Mouse (Mus musculus): ENCODE data around the gene Evpl.

Gene Evpl

DNA sequence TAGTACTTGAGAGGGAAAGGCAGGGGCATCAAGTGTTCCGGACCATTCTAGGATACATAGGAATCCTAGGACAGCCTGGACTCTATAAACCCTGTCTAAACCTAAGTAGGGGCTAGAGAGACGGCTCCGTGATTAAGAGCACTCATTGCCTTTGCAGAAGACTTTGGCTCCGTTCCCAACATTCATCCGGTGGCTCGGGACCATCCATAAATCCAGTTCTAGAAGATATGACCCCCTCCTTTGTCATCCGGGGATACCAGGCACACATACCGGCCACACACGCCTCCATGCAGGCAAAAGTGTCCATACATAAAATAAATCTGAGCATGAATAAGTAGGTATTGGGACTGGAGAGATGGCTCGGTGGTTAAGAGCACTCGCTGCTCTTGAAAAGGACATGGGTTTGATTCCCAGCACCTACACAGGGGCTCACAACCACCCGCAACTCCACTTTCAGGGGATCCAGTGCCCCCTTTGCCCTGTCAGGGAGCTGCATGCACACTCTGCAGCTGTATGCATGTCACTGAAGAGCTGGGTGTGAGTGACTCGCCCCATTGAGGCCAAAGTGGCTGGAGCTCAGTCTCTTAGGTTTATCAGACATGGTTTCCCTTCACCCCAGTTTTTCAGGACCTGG, 23.9 kb downstream of the Evpl start:
- 90% methylated on average over 13 of the region's 13 CpGs for WGBS

DNA sequence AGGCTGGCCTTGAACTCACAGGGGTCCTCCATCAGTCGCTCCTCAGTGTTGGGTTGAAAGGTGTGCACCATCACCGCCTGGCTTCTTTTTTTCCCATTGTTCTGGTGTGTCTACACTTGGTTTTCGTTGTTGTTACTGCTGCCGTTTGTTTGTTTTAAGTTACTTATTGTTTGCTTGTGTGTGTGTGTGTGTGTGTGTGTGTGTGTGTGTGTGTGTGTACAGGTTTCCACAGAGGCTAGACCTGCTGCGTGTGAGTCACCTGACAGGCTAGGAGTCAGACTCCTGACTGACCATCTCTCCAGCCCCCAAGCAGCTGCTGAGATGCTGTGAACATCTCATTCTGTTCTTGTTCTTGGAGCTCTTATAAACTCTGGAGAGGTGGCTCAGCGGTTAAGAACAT, 25.0 kb downstream of the Evpl start:
- WGBS, result 90% methylated on average over 6 of the region's 6 CpGs

GRCm38 (mm10) chr11:116210696-116211095, 27.2 kb downstream of the Evpl start:
- 79% methylated on average over 5 of the region's 5 CpGs for WGBS

- WGBS, result 87% methylated on average over 8 of the region's 8 CpGs
These were observed 28.6 kb downstream of the Evpl start for GRCm38 (mm10) chr11:116209257-116209656.

GRCm38 (mm10) chr11:116208660-116209059, 29.2 kb downstream of the Evpl start:
- 89% methylated on average over 3 of the region's 3 CpGs for WGBS

DNA sequence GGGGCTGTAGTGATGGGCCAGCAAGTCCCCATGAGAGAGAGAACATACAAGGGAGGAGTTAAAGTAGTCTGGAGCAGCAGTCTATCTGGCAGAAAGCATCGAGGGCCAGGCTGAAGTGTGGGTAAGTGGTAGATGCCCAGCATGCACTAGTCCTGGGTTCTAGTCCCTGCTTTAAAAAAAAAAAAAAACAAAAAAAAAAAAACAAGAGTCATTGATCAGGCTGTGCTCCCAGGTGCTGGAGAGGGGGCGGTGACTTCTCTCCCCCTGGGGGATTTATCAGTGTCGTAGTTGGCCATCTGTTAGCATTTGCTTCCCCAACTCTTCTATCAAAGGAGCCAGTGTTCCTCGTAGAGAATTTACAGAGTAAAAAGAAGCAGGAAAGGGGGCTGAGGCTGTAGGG, 31.2 kb downstream of the Evpl start:
- WGBS, result 74% methylated on average over 4 of the region's 4 CpGs

DNA sequence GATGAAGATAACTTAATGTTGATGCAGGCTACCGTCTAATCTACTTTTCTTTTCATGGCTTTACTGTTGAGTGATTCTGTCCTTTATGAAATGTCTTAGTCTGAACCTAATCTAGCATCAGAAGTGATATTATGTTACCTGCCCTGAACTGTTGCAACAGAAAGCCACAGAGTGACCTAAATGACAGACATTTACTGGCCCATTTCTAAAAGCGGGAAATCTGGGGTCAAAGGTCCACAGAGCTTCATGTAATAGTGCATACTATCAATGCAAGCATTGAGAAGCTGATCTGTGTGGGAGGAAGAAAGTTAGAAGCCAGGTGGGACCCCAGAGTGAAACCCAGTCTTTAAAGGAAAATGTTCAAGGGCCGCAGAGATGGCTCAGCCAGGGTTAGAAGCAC, 34.7 kb downstream of the Evpl start:
- WGBS, result 97% methylated on average over 3 of the region's 3 CpGs

- 96% methylated on average over 2 of the region's 2 CpGs for WGBS
These were observed 36.7 kb downstream of the Evpl start for GRCm38 (mm10) chr11:116201151-116201550.

- under 1% methylated on average over 62 of the region's 62 CpGs for WGBS
These were observed 39.0 kb downstream of the Evpl start, which contains the start of the genes Ten1 and Acox1 for GRCm38 (mm10) chr11:116198639-116199531. Ten1 (plus strand) TSS chr11:116198855. Acox1 (minus strand) TSS chr11:116199045.

- WGBS, result 7% methylated on average over 13 of the region's 13 CpGs
These were observed 39.7 kb downstream of the Evpl start for GRCm38 (mm10) chr11:116198132-116198531.

DNA sequence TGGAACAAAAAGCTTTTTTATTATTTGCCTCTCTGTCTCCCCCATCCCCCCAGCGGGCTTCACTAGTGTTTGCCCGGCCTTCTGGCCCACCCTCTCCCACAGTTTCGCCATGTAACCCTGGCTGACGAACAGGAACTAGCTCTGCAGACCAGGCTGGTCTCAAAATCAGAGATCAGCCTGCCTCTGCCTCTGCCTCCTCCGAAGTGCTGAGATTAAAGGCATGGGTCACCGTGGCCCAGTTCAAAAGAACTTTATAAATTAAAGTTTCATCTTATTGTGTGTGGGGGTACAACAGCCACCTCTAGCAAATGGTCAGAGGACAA, 40.3 kb downstream of the Evpl start:
- 81% methylated on average over 6 of the region's 6 CpGs for WGBS

- WGBS, result 91% methylated on average over 18 of the region's 18 CpGs
These were observed 40.9 kb downstream of the Evpl start for GRCm38 (mm10) chr11:116196866-116197583.

- 81% methylated on average over 3 of the region's 3 CpGs for WGBS
These were observed 41.5 kb downstream of the Evpl start for GRCm38 (mm10) chr11:116196336-116196735.

DNA sequence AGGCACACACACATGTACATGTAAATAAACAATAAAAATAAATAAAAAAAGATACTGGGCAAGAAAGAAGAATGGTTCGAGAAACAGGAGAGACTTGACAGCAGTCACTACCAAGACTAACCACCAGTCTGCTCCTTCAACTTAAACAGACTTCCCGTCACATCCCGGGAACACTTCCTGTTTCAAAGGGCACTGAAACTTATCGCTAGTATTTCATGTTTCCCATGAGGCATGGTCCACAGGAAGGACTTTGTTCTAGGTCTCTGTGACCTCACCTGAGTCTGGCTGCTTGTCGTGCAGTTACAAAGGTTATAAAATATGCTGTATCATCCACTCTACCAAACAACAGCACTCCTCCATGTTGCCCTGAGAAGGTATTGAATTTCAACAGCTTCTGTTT, 42.6 kb downstream of the Evpl start:
- 66% methylated on average over 5 of the region's 5 CpGs for WGBS

- 79% methylated on average over 8 of the region's 8 CpGs for WGBS
These were observed 43.3 kb downstream of the Evpl start for GRCm38 (mm10) chr11:116194619-116195018.

- 33% methylated on average over 11 of the region's 11 CpGs for WGBS
These were observed 50.5 kb downstream of the Evpl start for GRCm38 (mm10) chr11:116187226-116187930.

DNA sequence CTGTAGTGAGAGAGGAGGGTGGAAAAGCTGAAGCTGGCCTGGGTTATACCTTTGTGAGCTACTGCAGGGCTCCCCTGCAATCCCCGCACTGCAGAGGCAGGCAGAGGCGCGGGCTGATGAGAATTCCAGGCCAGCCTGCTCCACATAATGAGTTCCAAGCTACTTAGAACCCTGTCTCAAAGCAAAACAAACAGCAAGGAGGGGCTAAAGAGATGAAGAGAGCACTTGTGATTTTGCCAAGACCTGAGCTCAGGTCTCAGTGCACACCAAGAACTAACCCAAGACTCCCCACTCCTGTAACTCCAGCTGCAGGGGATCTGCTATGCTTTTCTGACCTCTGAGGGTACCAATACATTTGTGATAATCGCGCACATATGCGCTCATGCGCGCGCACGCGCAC, 51.5 kb downstream of the Evpl start:
- 76% methylated on average over 11 of the region's 11 CpGs for WGBS

- WGBS, result 28% methylated on average over 3 of the region's 3 CpGs
These were observed 52.0 kb downstream of the Evpl start for GRCm38 (mm10) chr11:116185836-116186235.

GRCm38 (mm10) chr11:116178411-116179121, 59.3 kb downstream of the Evpl start:
- WGBS, result 65% methylated on average over 20 of the region's 20 CpGs

DNA sequence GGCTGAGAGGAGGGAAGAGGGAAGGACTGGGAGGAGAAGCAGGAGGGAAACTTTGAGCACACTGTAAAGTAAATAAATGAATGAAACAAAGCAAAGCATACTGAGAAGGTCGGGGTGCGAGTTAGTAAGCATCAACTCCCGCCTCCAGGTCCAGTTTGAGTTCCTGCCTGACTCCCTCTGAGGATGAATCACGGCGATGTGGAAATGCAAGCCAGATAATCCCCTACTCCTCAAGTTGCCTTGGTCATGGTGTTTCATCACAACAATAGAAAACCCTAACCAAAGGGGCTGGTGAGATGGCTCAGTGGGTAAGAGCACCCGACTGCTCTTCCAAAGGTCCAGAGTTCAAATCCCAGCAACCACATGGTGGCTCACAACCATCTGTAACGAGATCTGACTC, 61.9 kb downstream of the Evpl start:
- 72% methylated on average over 7 of the region's 7 CpGs for WGBS

- WGBS, result 93% methylated on average over 22 of the region's 22 CpGs
These were observed 63.0 kb downstream of the Evpl start for GRCm38 (mm10) chr11:116174775-116175448.
